12 mouse cellular contexts compared by ENCODE assay signal in the genomic region with DNA sequence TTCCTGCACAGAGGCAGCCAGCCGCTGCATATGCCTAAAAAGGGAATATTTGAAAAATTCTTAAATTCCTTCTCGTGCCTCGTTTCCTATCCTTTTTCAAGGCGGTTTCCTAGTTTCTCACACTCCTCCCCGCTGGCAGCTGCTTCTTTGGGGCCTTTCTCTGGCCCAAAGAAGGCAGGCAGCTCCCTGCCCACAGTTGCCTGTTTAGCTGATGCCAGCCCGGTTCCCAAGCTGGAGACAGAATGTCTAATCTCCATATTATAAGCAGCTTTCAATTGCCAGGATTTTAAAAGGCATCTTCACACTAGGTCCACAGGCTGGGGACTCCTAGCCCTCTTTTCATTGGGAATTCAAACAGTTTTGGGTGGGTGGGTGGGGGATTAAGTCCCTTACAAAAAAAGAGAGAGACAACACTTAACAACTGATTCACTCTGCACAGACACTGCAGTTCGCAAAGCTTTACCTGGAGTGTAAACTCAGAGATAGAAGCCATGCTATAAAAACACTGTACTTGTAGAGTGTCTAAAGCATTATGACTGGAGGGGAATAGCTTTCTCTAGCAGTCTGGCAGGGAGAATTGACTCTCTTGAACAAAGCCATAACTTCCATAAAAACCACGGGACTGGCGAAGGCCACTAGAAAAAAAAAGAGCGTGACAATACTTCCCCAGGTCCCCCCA.
A peak's percentile ranks its signal among the peaks of the same experiment; 100 is the strongest.
DNase-seq lines count a peak whose midpoint lies in the region; ATAC-seq and TF ChIP-seq lines count a peak whose summit lies in the region.
"Had no signal": no experiment of that assay in that cellular context is flagged by ENCODE, and none has a peak within 500 bp of the region (broad histone marks: within the 10 kb centered on the region; RNA-seq: fewer than 3 reads in every experiment).

No protein-coding gene starts in this region.

- intact Hi-C loops in gastrocnemius, postnatal 14 days (cut with DNase I; ENCODE audit: low total_unique reads) = no loop called here
- intact Hi-C loops in gastrocnemius, postnatal 36 days (cut with DNase I) = no loop called here

- H3K27me3 ChIP-seq in midbrain, embryonic 14.5 days (ENCODE audit: control insufficient read depth, insufficient read depth, low read length) = no peaks in the 10 kb centered on the region
- no peaks in the 10 kb centered on the region for H3K27me3 ChIP-seq in cerebellum, adult 2 months (ENCODE audit: control insufficient read depth, insufficient read depth, low read length)
- H3K27me3 ChIP-seq: liver, embryonic 13.5 days; neural tube, embryonic 12.5 days had no signal

- peak overlapping the region; percentile 26 for H3K4me2 ChIP-seq in midbrain, embryonic 14.5 days (ENCODE audit: low read length)
- H3K4me2 ChIP-seq: liver, embryonic 13.5 days; neural tube, embryonic 12.5 days had no signal

- peak overlapping the region; percentile 66 for H3K27ac ChIP-seq in midbrain, embryonic 14.5 days (replicated peaks; ENCODE audit: low read depth, low read length)
- no peak overlapping the region for H3K27ac ChIP-seq in cerebellum, adult 2 months (ENCODE audit: insufficient read depth, low read length)
- H3K27ac ChIP-seq: liver, embryonic 13.5 days; neural tube, embryonic 12.5 days had no signal

- peak; percentile 97 for ATAC-seq in frontal cortex, adult (ENCODE audit: low TSS enrichment)
- ATAC-seq in midbrain, embryonic 14.5 days (ENCODE audit: low FRiP score, low TSS enrichment) = peak; percentile 8; the same call in 1 of the 2 replicates

- no peak for TF ChIP-seq CTCF in brain, embryonic 14.5 days (IDR thresholded peaks at IDR 0.05; ENCODE audit: borderline replicate concordance, extremely low read depth, insufficient read depth, insufficient read length)
- TF ChIP-seq CTCF in cerebellum, adult 2 months (IDR thresholded peaks at IDR 0.05; ENCODE audit: borderline replicate concordance, insufficient read depth, low read depth, low read length) = no peak

- H3K4me3 ChIP-seq in midbrain, embryonic 14.5 days (replicated peaks; ENCODE audit: low read depth, low read length) = no peak overlapping the region
- H3K4me3 ChIP-seq in cerebellum, adult 2 months (replicated peaks; ENCODE audit: insufficient read depth, low read depth, low read length) = no peak overlapping the region
- H3K4me3 ChIP-seq: liver, embryonic 13.5 days; neural tube, embryonic 12.5 days had no signal

- no peak for TF ChIP-seq POLR2A in brain, embryonic 14.5 days (IDR thresholded peaks at IDR 0.05; ENCODE audit: borderline replicate concordance, extremely low read depth, insufficient read depth, insufficient read length, poor library complexity, severe bottlenecking)
- TF ChIP-seq POLR2A in cerebellum, adult 2 months (IDR thresholded peaks at IDR 0.05; ENCODE audit: borderline replicate concordance, insufficient read depth, low read length) = no peak

- no peaks in the 10 kb centered on the region for H3K9me3 ChIP-seq in midbrain, embryonic 14.5 days (ENCODE audit: control insufficient read depth, low read length)
- H3K9me3 ChIP-seq: liver, embryonic 13.5 days; neural tube, embryonic 12.5 days had no signal

- 16% methylated on average over 10 of the region's 10 CpGs for WGBS in midbrain, embryonic 14.5 days
- 49% methylated on average over 10 of the region's 10 CpGs for WGBS in cerebellum, adult 2 months

- peak; percentile 13 for DNase-seq in gastrocnemius, postnatal 14 days
- no peak for DNase-seq in gastrocnemius, postnatal 36 days
- peak; percentile 80 for DNase-seq in brain, embryonic 14.5 days (ENCODE audit: low read depth)
- peak; percentile 77 for DNase-seq in midbrain, embryonic 14.5 days
- DNase-seq in heart, postnatal 4 days = no peak
- no peak for DNase-seq in adrenal gland, postnatal 25 days
- no peak for DNase-seq in cerebellum, adult 2 months
- DNase-seq: liver, embryonic 13.5 days; thymus, postnatal 25 days had no signal

- H3K4me1 ChIP-seq in midbrain, embryonic 14.5 days (ENCODE audit: control insufficient read depth, insufficient read depth, low read length) = peaks cover 14% of the 10 kb centered on the region
- no peaks in the 10 kb centered on the region for H3K4me1 ChIP-seq in cerebellum, adult 2 months (ENCODE audit: control insufficient read depth, insufficient read depth, low read length)
- H3K4me1 ChIP-seq: liver, embryonic 13.5 days; neural tube, embryonic 12.5 days had no signal

- H3K9ac ChIP-seq in midbrain, embryonic 14.5 days (replicated peaks; ENCODE audit: low read length) = no peak overlapping the region; the same call in 1 of the 2 replicates
- H3K9ac ChIP-seq: liver, embryonic 13.5 days; neural tube, embryonic 12.5 days had no signal

- H3K36me3 ChIP-seq in midbrain, embryonic 14.5 days (ENCODE audit: control insufficient read depth, insufficient read depth, low read length) = no peaks in the 10 kb centered on the region
- H3K36me3 ChIP-seq: G1E; liver, embryonic 13.5 days; neural tube, embryonic 12.5 days had no signal

Comparison
In these comparisons a context has a peak if more than half of its experiments do, and no peak if none do; other contexts are left out.
1. DNase-seq: peak in gastrocnemius, postnatal 14 days (single experiment), brain, embryonic 14.5 days (single experiment) and midbrain, embryonic 14.5 days (single experiment); none in gastrocnemius, postnatal 36 days (0 of 2), heart, postnatal 4 days (single experiment), adrenal gland, postnatal 25 days (single experiment) and cerebellum, adult 2 months (0 of 2).